Mouse (Mus musculus) ES-CJ7 (cell line): Measurements from ENCODE around the gene Btaf1.

Experiments used
- DNase-seq: peaks from one replicate; pipeline ENCODE4 v3.0.0; 2011; ENCODE audit warnings: low read depth, low spot score

The Btaf1 gene

DNA sequence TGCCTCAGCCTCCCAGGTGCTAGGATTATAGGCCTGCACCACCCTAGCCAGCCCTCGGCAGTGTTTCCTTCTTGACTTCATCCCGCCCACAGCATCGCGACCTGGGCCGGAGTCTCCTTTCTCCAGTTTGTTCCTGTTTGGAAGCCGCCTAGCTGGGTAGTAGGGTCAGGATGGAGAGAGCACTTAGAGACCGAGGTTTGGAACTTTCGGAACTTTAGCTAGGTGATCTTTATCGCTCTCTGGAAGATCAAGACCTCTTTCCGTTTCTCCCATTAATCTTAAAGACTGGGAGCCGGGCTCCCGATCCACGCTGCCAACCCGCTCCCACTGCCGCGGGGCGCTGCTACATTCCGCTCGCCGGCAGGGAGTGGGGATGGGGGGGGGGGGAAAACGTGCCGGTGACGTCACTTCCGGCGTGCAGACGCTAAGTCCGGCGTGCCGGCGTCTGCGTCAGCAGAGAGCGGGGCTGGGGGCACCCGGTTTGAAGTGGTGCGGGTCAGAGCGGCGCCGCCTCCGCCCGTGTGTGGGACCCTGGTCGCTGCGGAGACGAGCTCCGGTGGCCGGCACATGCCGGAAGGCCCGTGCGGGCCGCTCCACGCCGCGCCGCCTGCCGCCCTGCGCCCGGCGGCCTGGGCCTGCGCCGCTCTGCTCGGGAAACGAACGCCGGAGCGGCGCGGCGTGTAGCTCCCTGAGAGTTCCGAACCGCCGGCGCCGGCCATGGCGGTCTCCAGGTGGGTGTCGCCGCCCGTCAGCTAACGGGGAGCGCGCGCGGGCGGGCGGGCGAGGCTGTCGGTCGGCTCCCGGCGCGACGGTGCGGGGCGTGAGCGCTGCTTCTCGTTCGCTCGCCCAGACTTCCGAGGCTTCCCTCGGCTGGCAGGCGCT, at the start of gene Btaf1:
Gene Btaf1, plus strand, starts transcription at position 409 of the 882 bp plus-strand sequence.
- peak; percentile 91 for DNase-seq

DNA sequence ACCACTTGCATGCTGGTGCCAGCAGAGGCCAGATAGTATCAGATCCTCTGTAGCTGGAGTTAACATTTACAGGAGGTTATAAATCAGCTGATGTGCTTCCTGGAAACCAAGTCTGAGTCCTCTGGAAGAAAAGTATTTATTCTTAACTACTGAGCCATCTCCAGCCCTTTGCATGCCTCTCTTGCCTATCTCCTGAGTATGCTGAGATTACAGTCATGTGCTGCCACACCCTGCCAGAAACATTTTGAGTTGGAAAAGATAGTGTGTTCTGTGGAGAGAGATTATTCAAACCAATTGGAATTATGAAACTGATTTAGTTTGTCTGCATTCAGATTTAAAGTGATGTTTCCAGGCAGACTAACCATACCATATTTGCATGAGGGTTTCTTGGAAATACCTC, 48.5 kb upstream of the Btaf1 start:
- DNase-seq: no peak

DNA sequence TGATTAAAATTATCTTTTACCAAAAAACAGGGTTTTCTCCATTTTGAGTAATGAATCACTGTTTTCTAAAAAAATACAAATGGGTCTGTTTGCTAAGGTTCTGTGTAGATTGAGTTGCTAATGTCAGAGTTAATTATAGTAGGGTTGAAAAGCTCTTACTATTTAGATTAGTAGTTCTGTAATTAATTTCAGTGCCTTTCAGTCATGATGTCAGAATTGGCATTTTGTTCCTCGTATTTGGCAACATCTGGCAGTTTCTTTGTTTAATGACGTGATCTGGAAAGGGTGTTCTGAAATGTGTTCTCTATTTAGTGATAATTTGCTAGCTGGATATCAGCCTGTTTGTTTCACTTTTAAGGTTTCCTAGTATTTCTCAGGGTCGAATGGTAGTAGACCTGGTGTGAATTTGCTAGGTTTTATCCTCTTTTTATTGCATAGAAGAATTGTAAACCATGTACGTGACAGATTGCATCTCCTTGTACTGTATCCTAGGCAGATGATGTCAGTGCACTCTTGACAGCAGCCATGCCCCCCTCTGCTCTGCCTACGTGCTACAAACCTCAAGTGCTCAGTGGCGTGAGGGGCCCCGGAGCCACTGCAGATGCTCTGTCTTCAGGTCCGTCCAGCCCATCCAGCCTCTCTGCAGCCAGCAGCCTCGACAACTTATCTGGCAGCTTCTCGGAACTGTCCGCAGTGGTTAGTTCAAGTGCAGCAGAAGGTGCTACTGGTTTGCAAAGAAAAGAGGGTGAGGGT, 47.0 kb upstream of the Btaf1 start:
- no peak for DNase-seq

DNA sequence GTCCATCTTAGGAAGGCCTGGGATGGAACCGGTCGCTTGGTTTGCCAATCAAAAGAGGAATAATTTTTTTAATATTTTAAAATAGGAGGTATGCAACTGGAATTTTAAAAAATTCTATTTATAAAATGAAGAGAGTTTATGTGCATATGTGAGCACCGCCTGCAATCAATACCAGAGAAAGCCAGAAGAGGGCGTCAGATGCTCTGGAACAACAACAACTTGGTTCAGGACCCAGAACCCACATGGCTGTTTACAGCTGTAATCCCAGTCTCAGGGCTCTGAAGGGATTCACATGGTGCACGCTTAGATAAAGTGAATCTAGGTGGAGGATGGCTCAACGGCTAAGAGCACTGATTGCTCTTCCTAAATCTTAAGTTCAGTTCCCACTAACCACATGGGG, 42.8 kb upstream of the Btaf1 start:
- DNase-seq: peak; percentile 65

DNA sequence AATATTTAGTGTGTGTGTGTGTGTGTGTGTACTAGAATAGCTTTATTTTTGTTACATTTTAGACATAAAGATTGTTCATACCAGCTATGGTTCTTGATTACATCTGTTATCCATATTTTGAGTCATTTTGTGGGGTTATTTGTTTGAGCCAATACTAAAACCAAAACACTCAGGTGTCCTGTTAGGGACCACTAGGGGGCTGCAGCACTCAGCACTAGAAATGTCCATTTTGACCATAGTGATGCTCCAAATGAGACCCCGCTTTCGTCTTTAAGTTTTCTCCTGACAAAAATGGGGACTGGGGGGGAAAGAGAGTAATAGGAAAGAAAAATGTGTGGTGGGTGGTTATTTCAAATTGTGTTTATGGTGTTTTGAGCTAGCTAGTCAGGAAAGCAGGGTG, 39.6 kb upstream of the Btaf1 start:
- peak; percentile 36 for DNase-seq

DNA sequence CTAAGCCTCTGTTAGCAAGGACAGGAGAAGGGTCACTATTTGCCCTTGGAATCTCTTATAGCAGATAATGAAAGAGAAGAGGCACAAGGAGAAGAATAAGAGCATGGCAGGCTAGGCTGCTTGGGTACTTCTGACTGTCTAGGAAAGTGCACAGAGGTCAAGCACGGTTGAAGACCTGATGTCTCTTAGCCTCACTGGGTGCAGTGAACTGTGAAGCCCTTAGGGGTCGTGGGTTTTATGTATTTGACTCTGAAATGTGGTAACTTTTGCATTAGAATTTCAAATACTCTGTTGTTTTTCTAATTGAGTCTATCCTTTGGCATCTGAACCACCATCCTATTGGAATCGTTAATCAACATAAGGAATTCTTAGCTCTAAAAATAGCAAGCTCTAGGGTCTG, 38.2 kb upstream of the Btaf1 start:
- DNase-seq: peak; percentile 57

GRCm38 (mm10) chr19:36891746-36892145, 34.1 kb upstream of the Btaf1 start:
- DNase-seq: no peak

- no peak for DNase-seq
Observed at GRCm38 (mm10) chr19:36896791-36897569, 28.9 kb upstream of the Btaf1 start.

DNA sequence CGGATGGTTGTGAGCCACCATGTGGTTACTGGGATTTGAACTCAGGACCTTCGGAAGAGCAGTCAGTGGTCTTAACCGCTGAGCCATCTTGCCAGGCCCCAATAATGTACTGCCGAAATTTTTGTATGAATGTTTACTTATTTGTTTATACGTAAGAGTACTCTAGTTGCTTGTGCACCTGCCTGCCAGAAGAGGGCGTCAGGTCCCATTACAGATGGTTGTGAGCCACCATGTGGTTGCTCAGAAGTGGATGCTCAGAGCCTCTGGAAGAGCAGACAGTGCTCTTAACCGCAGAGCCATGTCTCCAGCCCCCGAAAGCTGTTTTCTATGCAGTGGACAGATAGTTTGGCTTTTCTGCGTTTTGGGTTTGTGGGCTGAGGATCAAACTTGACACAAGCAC, 28.1 kb upstream of the Btaf1 start:
- DNase-seq: peak; percentile 79

GRCm38 (mm10) chr19:36903377-36903776, 22.5 kb upstream of the Btaf1 start:
- no peak for DNase-seq

- DNase-seq: peak; percentile 86
Observed at GRCm38 (mm10) chr19:36904211-36905007, 21.5 kb upstream of the Btaf1 start.

DNA sequence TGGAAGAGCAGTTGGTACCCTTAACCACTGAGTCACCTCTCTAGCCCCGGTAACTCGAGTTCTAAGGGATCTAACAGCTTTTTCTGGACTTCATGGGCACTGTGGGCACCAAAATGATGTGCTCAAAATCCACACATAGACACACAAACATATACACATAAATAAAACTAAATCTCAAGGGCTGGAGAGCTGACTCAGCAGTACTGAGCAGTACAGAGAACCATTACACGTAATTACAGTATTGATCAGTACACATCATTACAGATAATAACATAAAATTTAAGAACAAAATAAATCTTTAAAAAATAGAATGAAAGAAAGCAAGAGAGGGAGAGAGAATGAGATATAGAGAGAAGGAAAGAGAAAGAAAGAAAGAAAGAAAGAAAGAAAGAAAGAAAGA, 16.7 kb upstream of the Btaf1 start:
- no peak for DNase-seq

GRCm38 (mm10) chr19:36909676-36910292, 16.1 kb upstream of the Btaf1 start:
- DNase-seq: peak; percentile 86

DNA sequence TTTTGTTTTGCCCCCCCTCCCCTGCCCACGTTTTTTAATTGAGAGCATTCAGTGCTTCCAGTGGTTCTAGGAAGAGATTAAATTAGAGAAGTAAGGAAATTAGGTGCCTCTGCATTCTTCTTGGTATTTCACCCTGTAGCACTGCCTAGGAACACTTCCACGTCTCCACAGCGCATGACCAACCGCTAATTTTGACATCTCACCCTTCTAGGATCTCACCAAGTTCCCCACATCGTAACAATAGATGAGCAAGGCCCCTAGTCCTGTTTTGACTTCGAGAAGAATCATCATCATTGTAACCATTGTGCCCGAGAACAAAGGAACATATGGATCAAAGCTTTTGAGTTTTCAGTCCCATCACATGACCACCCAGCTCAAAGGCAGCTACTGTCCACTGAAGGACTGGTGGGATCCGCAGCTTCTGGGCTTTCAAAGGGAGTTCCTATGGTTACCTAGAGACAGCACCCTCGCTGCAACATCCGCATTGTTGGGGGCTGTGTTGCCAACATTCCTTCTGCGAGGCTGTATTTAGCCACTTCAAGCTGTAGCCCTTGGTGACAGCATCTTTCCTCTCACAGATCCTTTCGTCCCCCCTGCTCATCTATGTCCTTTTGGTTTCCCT, 15.3 kb upstream of the Btaf1 start:
- no peak for DNase-seq

DNA sequence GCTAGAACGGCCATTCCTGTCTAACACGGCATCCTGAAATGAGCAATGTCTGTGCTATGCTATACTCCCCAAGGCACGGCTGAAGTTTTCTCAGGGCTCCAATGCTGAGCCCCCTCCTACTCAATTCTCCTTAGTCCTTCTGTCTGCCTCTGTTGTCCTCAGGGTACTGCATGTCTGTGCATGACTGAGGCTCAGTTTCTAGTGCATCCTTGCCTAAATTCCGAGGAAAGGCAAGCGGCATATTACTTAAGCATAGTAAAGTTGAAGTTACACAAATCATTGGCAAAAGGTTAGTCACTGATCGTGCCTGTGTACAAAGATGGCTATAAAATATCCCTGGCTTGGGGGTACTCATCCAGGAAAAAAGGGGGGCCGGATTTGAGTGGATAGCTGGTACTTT, 12.8 kb upstream of the Btaf1 start:
- DNase-seq: no peak

DNA sequence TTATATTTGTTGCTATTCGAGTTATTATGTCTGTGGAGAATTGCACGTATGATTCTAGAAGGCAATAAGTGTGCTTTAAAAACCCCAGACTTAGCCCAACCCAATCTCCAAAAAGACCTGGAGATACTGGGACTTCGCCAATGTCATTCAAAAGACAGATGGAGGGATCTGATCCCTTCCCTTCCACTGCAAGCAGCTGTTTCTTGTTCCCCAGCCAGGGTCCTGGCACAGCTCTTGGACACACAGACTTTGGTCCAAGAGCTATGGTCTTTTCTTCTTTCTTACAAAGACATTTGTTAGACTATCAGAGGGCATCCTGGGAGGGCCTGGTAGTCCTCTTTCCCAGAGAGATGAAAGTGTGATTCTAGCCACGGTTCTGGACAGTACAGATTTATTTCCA, 9.7 kb upstream of the Btaf1 start:
- no peak for DNase-seq

GRCm38 (mm10) chr19:36916876-36917389, 8.9 kb upstream of the Btaf1 start:
- no peak for DNase-seq

DNA sequence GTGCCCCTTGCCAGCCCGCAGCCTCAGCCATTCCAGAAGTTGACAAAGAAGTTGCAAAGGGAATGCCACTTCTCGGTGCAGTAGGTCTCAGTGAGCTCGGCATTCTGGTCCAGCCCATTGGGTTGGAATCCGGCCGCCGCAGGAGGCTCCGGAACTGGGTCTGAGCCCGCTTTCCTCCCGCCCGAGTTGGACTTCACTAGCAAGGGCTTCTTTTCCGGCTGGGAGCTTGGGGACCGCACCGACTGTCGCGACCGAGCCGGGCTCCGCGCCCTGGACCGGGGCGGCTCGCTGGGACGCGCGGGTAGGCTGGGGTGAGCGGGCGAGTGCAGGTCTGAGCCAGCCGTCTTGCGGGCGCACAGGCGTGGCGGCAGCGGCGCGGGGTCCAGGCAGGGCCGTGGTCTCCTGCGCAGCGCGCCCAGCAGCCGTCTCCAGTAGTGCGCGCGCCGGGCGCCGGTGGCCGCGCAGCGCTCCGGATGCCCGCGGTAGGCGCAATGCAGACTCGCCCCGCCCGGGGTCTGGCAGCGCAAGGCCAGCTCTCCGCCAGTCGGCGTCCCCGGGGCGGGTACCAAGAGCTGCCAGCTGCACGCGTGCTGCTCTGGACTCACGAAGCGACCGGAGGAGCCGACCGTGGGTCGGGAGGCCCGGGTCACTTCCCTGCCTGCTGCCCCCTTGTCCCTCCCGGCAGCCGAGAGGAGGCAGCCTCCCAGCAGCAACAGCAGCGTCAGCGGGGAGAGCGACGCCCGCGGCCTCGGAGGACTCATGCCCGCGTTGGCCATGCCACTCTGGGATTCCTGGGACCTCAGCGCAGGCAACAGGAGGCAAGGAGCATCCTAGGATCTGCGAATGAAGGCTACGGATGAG, 7.2 kb upstream of the Btaf1 start:
- DNase-seq: peak; percentile 52

GRCm38 (mm10) chr19:36919466-36919865, 6.4 kb upstream of the Btaf1 start, which contains the start of gene Fgfbp3:
Fgfbp3 (minus strand) TSS chr19:36919615.
- no peak for DNase-seq
